Mouse (Mus musculus) heart, postnatal 0 days (tissue): ENCODE data around the gene Gm49384.

ENCODE experiments used
- CTCF ChIP-seq: IDR thresholded peaks from 2 replicates; pipeline ENCODE4 v1.5.1; 2016; ENCODE audit warnings: antibody characterized with exemption, control low read depth, low read depth
- EP300 ChIP-seq: IDR thresholded peaks from 2 replicates; pipeline ENCODE4 v1.6.1; 2016; ENCODE audit warnings: antibody characterized with exemption, low read depth

- TF ChIP-seq CTCF = no peak
- TF ChIP-seq EP300 = no peak
Measured at GRCm38 (mm10) chr12:69175975-69176374, 28.1 kb downstream of the Gm49384 start.
